Mouse (Mus musculus) 416B (cell line): Measurements from ENCODE around the gene Rnh1.
A peak's percentile ranks its signal among the peaks of the same experiment; 100 is the strongest.

Experiments used
- DNase-seq: peaks from one replicate; pipeline ENCODE4 v3.0.0; 2011; ENCODE audit warnings: low read depth

The Rnh1 gene

GRCm38 (mm10) chr7:141164397-141164796 is 8.3 kb downstream of the Rnh1 start:
- DNase-seq: no peak

DNA sequence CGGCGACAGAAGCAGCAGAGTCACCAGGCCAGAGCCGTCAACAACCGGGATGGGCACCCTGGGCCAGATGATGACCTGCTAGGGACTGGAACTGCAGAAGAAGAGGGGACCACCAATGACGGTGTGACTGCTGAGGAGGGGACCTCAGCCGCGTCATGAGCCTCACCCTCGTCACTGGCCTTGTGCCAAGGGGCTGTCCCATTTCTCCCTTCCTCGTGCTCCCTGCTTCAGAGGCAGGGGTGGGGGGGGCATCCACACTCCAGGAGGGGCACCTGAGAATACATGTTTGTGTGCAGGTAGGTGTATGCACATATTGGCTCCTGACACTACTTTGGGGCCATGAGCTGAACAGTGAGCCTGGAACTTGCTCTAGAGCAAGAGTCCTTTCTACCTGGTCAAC is 17.3 kb downstream of the Rnh1 start:
- DNase-seq: no peak

GRCm38 (mm10) chr7:141148639-141149038 is 24.0 kb downstream of the Rnh1 start:
- no peak for DNase-seq

DNA sequence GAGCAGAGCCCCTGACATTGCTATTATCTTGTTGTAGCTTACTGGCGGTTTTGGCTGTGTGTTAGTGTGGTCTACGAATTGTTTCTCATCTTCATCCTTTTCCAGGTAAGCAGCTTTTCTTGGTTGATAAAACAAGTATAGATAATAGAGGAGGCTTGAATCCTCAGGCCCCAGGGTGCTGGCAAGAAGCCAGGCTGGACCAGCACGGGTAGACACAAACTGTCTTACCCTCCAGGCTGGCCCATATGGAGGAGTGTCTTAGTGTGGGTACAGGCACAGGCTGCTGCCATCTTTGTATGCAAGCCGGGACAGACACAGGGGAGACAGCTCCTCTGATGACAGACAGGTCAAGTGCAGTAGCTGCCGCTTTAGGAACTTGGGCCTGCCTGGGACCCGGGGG is 25.6 kb downstream of the Rnh1 start:
- no peak for DNase-seq

- DNase-seq: no peak
Measured at GRCm38 (mm10) chr7:141146043-141146595, 26.5 kb downstream of the Rnh1 start.

DNA sequence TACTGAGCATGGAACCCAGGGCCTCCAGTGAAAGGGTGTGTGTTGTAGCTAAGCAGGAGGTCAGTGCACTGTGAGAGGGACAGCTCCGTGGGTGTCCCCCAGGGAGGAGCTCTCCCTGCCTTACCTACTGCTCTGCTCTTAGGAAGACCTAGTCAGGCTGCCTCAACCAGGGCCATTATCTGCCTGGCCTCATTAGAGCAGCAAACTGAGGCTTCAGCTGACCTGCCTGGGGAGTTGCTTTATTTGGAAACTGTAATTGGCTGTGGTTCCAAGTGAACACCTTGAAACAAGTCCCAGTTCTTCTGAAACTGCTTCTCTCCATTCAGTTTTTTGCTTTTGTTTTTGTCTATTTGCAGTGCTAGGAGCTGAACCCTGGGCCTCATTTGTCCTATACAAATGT is 27.3 kb downstream of the Rnh1 start:
- no peak for DNase-seq

DNA sequence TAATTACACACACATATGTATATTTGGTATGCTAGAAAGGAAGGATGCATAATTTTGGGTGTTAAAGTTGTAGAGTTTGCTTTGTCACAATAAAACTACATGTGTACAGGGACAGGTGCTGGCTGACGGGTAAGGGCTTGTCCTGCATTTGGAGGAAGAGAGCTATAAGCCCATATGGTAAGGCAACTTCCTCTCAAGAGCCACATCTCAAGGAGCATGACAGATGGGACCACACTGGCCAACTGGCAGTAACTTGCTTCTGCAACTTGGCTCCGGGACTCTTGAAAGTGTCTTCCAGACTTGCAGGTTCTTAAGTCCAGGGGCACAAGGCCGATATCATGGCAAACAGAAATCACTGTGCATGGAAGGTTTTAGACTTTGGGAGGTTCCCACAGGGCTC is 28.0 kb downstream of the Rnh1 start:
- peak; percentile 60 for DNase-seq

- no peak for DNase-seq
Measured at GRCm38 (mm10) chr7:141143861-141144260, 28.8 kb downstream of the Rnh1 start.

- DNase-seq: peak; percentile 61
Measured at GRCm38 (mm10) chr7:141143112-141143511, 29.5 kb downstream of the Rnh1 start.

GRCm38 (mm10) chr7:141141326-141141725 is 31.3 kb downstream of the Rnh1 start:
- DNase-seq: no peak

DNA sequence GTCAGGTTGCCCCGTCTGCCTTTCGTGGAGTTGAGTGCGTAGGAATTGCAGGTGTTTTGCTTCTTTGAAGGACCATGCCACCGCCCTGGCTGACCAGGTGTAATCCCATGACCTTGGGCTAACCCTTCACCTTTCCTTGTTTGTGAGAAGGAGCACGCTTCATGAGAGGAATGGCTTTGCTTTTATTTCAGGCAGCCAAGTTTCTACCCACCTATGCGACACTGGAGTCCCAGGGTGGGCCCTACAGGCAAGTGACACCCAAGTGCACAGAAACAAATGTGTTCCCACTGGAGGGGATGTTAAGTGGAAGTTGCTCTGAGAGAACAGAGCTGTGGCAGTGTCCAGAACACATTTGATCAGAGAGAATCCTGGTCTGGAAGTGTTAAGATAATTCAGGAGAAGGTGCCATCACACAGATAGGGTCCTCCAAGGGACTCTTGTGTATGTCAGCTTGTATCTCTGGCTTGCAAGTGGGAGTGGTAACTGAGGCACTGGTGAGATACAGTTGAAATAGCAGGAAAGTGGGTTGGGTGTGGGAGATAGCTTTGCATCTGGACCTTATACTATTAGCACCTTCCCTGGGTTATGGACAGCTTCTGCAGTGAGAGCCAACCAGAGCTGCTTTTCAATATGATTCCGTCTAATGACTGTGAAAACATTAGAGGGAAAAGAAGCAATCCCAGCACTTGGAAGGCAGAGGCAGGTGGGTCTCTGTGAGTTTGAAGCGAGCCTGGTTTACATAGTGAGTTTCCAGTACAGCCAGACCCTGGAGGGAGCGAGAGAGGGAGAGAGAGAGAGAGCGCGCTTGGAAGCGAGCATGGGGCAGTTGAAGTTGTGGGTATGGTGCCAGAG is 40.5 kb downstream of the Rnh1 start:
- DNase-seq: no peak

- DNase-seq: peak; percentile 88
Measured at GRCm38 (mm10) chr7:141131024-141131820, 41.4 kb downstream of the Rnh1 start.

DNA sequence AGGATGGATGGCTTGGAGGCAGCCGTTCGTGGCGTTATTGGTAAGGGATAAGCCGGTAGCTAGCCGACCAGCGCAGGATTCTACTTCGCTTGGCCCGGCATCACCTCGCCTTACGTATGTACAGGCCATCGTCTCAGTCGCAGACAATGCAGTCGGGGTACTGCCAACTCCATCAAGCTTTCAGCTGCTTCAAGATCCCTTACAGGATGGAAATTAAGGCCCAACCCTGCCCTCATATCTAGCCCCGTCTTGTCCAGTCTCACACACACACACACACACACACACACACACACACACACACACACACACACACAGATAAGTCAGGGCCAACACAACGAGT is 49.2 kb downstream of the Rnh1 start:
- no peak for DNase-seq

DNA sequence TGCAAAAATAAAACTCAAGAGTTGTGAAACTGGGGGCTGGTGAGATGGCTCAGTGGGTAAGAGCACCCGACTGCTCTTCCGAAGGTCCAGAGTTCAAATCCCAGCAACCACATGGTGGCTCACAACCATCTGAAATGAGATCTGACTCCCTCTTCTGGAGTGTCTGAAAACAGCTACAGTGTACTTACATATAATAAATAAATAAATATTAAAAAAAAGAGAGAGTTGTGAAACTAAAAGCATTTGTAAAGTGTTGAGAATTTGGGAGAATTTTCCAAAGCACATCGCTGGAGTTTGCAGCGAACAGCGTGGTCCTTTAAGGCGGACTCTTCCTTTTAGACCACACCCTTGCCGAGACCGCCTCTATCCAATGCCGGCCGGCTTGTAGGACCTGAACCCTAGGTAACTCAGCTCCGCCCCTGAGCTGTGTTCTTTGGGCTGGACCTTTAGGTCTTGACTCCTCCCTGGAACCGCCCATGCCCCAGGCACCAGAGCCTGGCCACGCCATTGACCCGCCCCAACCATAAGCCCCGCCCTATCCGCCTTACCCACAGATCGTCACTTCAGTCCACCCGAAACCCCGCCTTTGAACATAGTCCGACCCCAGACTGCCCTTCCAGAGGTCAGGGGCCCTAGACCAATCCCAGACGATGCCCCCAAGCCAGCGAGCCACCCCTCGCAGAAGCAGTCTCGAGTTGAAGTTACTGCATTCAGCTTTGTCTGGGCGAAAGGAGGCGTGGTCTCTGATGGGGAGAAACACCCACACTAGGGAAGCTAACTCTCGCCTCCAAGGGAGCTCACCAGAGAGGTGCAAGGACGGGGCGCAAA is 49.8 kb downstream of the Rnh1 start:
- peak; percentile 100 for DNase-seq

GRCm38 (mm10) chr7:141122245-141122644 is 50.4 kb downstream of the Rnh1 start, which contains the start of gene Ptdss2:
Gene Ptdss2, plus strand, starts transcription at chr7:141122382.
- DNase-seq: peak; percentile 90

- DNase-seq: peak; percentile 78
Measured at GRCm38 (mm10) chr7:141121051-141121531, 51.6 kb downstream of the Rnh1 start.

- no peak for DNase-seq
Measured at GRCm38 (mm10) chr7:141120605-141121004, 52.1 kb downstream of the Rnh1 start.

DNA sequence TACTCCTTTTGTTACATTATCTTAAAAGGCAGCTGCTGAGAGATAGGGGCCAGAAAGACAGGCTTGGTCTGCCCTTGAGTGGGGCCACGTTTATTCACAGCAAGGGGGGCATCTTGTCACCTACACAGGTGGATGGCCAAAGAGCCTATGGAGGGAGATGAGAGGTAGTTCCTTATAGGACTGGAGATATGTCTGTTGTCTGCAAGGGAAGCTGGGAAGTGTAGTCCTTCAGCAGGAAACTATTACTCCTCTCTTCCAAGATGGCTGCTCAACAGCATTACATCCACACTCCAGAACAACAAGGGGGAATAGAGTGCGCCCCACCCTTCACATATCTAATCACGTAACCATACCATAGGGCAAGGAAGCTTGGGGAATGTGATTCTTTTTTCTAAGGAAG is 53.2 kb downstream of the Rnh1 start:
- no peak for DNase-seq

- no peak for DNase-seq
Measured at GRCm38 (mm10) chr7:141117636-141118035, 55.0 kb downstream of the Rnh1 start, which contains the start of gene Ano9. Gene Ano9, minus strand, starts transcription at chr7:141117806.

DNA sequence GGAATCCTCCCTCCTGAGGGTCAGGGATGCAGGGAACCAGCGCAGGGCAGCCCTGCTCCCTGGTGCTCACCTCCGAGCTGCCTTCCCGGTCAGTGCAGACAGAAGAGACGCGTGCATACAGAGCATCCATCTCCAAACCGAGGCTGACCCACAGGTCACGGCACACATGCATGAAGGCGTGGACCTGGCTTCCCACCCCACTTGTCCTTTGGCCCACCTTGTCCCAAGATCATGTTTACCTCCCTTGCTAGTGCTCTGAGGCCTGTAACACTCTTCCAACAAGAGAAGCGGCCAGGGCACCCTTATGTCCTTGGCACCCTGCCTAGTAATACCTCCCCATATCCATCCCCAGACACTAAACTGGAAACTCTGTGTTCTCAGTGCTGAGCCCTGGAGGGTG is 56.8 kb downstream of the Rnh1 start:
- no peak for DNase-seq
